Mouse (Mus musculus): Measurements from ENCODE around the gene Trim37. TPM values are rescaled to one million over a fixed set of nuclear protein-coding genes. Genes with fewer than 3 reads are reported as not detected.
"Not testable (repeated sequence)": the region's sequence is repeated elsewhere in the genome, so short reads cannot be mapped to it uniquely, and the experiment has no call there.

Gene Trim37
- total RNA-seq, 2 experiments from 2014 or later: 14.5 to 26.4 TPM

GRCm38 (mm10) chr11:87222686-87223085 is 95.8 kb downstream of the Trim37 start:
- no peak for ATAC-seq (ENCODE audit: poor library complexity, severe bottlenecking)

- ATAC-seq (ENCODE audit: poor library complexity, severe bottlenecking): no peak
These were observed 100.2 kb downstream of the Trim37 start for GRCm38 (mm10) chr11:87227056-87227455.

GRCm38 (mm10) chr11:87233377-87233776 is 106.5 kb downstream of the Trim37 start:
- ATAC-seq (ENCODE audit: poor library complexity, severe bottlenecking): no peak

GRCm38 (mm10) chr11:87234743-87235485 is 108.0 kb downstream of the Trim37 start:
- no peak for ATAC-seq (ENCODE audit: poor library complexity, severe bottlenecking)

- ATAC-seq (ENCODE audit: poor library complexity, severe bottlenecking): no peak
These were observed 108.6 kb downstream of the Trim37 start for GRCm38 (mm10) chr11:87235486-87235872.

- no peak for ATAC-seq (ENCODE audit: poor library complexity, severe bottlenecking)
These were observed 112.1 kb downstream of the Trim37 start for GRCm38 (mm10) chr11:87238891-87239530.

GRCm38 (mm10) chr11:87240141-87240832 is 113.4 kb downstream of the Trim37 start:
- no peak for ATAC-seq (ENCODE audit: poor library complexity, severe bottlenecking)

GRCm38 (mm10) chr11:87240833-87241215 is 113.9 kb downstream of the Trim37 start:
- no peak for ATAC-seq (ENCODE audit: poor library complexity, severe bottlenecking)

GRCm38 (mm10) chr11:87241256-87241655 is 114.4 kb downstream of the Trim37 start:
- no peak for ATAC-seq (ENCODE audit: poor library complexity, severe bottlenecking)

- no peak for ATAC-seq (ENCODE audit: poor library complexity, severe bottlenecking)
These were observed 118.4 kb downstream of the Trim37 start for GRCm38 (mm10) chr11:87245171-87245840.

- no peak for ATAC-seq (ENCODE audit: poor library complexity, severe bottlenecking)
These were observed 119.3 kb downstream of the Trim37 start for GRCm38 (mm10) chr11:87246107-87246651.

GRCm38 (mm10) chr11:87246724-87247493 is 120.0 kb downstream of the Trim37 start:
- ATAC-seq (ENCODE audit: poor library complexity, severe bottlenecking): no peak

- no peak for ATAC-seq (ENCODE audit: poor library complexity, severe bottlenecking)
These were observed 120.6 kb downstream of the Trim37 start for GRCm38 (mm10) chr11:87247494-87247866.

- no peak for ATAC-seq (ENCODE audit: poor library complexity, severe bottlenecking)
These were observed 123.3 kb downstream of the Trim37 start for GRCm38 (mm10) chr11:87250132-87250531.

- ATAC-seq (ENCODE audit: poor library complexity, severe bottlenecking): no peak
These were observed 126.4 kb downstream of the Trim37 start for GRCm38 (mm10) chr11:87253294-87253693.

GRCm38 (mm10) chr11:87254149-87254548 is 127.3 kb downstream of the Trim37 start:
- no peak for ATAC-seq (ENCODE audit: poor library complexity, severe bottlenecking)

GRCm38 (mm10) chr11:87257282-87257681 is 130.4 kb downstream of the Trim37 start:
- ATAC-seq (ENCODE audit: poor library complexity, severe bottlenecking): no peak

GRCm38 (mm10) chr11:87259792-87260191 is 132.9 kb downstream of the Trim37 start:
- peak; percentile 79 for ATAC-seq (ENCODE audit: poor library complexity, severe bottlenecking)

- ATAC-seq (ENCODE audit: poor library complexity, severe bottlenecking): not testable (repeated sequence)
These were observed 134.8 kb downstream of the Trim37 start for GRCm38 (mm10) chr11:87261705-87262104.

- ATAC-seq (ENCODE audit: poor library complexity, severe bottlenecking): no peak
These were observed 137.1 kb downstream of the Trim37 start for GRCm38 (mm10) chr11:87263946-87264345.

Measured in megakaryocyte, adult 5-6 weeks (primary cell).